Mouse (Mus musculus): ENCODE results near the gene H3f3a.

The H3f3a gene

GRCm38 (mm10) chr1:180808831-180809230, 4.9 kb downstream of the H3f3a start:
- POLR2A ChIA-PET: interaction anchor here (0.6 to 12.0 kb wide), 36 partner anchors 7 to 1401 kb away, joined by 3 to 254 read pairs (median 5); partner anchors contain the start of genes Sde2 (in 3 of the 4) and Parp1 (in 1 of the 4)
- CTCF ChIA-PET: interaction anchor here in 3 of 4 experiments (0.6 to 1.6 kb wide), 11 partner anchors 15 to 731 kb away, joined by 3 to 8 read pairs (median 3); no protein-coding TSS in a partner anchor

DNA sequence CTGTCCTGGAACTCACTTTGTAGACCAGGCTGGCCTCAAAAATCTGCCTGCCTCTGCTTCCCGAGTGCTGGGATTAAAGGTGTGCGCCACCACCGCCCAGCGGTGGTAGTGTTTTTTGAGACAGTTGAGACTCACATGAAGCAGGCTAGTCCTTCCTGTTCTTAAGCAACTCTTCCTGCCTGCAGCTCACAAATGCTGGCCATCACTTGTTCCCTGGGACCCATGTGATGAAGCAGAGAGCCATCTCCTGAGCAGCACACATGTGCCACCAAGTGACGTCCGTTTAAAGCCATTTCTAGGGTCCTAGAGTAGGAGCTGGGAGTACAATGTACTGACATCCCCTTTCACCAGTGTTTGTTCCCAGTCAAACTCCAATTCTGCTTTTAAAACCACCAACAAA, 9.9 kb downstream of the H3f3a start:
- CTCF ChIA-PET: interaction anchor here in 2 of 4 experiments (0.9 to 1.2 kb wide), 4 partner anchors 10 to 60 kb away, joined by 3 to 4 read pairs (median 4); no protein-coding TSS in a partner anchor

GRCm38 (mm10) chr1:180801466-180801994, 12.2 kb downstream of the H3f3a start:
- ChIA-PET CTCF (interaction anchor here in 3 of 4 experiments (0.5 to 2.3 kb wide), 7 partner anchors 9 to 1534 kb away, joined by 3 to 6 read pairs (median 4); no protein-coding TSS in a partner anchor), POLR2A (interaction anchor here (0.6 to 7.5 kb wide), 35 partner anchors 8 to 233 kb away, joined by 3 to 96 read pairs (median 4); partner anchors contain the start of genes H3f3a (in 3 of the 4), Sde2 (in 3 of the 4) and Parp1 (in 1 of the 4))

More for the DNA sequence above, 9.9 kb downstream of the H3f3a start:
- POLR2A ChIA-PET: interaction anchor here (0.6 to 9.6 kb wide), 20 partner anchors 8 to 1097 kb away, joined by 3 to 117 read pairs (median 7); partner anchors contain the start of genes H3f3a (in 3 of the 4), Sde2 (in 2 of the 4) and Acbd3 (in 1 of the 4)

DNA sequence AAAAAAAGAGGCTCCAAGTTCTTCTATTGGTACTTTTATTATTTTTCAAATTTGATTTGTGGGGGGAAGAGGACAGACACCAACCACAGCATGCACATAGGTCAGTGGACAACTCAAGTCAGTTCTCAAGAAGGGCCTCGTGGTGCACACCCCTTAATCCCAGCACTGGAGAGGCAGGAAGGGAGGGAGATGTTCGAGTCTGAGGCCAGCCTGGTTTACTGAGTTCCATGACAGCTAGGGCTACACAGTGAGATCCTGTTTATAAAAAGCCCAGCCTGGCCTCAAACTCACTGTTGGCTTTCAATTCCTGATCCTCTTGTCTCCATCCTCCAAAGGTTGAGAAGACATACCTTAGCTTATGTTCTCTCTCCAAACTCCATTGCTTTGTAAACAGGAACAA, 12.9 kb downstream of the H3f3a start:
- POLR2A ChIA-PET: interaction anchor here (0.6 to 7.5 kb wide), 26 partner anchors 7 to 110 kb away, joined by 3 to 96 read pairs (median 7); partner anchors contain the start of genes H3f3a (in 3 of the 4) and Sde2 (in 3 of the 4)
- CTCF ChIA-PET: interaction anchor here in 2 of 4 experiments (0.6 to 2.3 kb wide), 5 partner anchors 10 to 960 kb away, joined by 3 to 6 read pairs (median 4); no protein-coding TSS in a partner anchor

DNA sequence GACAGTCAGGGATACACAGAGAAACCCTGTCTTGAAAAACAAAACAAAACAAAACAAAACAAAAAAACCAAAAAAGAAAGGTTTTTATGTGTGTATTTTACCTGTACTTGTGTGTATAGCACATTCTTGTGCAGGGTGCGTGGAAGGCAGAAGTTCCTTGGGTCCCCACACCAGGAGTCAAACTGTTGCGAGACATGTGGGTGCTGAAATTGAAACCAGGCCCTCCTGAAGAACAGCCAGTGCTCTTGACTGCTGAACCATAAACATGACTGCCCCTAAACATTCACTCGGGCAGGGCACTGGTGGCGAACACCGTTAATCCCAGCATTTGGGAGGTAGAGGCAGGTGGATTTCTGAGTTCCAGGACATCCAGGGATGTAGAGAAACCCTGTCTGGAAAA, 13.7 kb downstream of the H3f3a start:
- ChIA-PET POLR2A (interaction anchor here in 3 of 4 experiments (0.6 to 7.5 kb wide), 10 partner anchors 11 to 231 kb away, joined by 3 to 96 read pairs (median 9); partner anchors contain the start of genes H3f3a (in 2 of the 3), Sde2 (in 2 of the 3) and Parp1 (in 1 of the 3)), CTCF (interaction anchor here (0.6 to 2.3 kb wide), 5 partner anchors 9 to 961 kb away, joined by 3 to 13 read pairs (median 6); no protein-coding TSS in a partner anchor)

- ChIA-PET CTCF (interaction anchor here in 3 of 4 experiments (0.6 to 0.7 kb wide), 4 partner anchors 10 to 77 kb away, joined by 3 to 13 read pairs (median 7); no protein-coding TSS in a partner anchor), POLR2A (interaction anchor here in 3 of 4 experiments (0.6 to 7.5 kb wide), 9 partner anchors 7 to 1009 kb away, joined by 3 to 96 read pairs (median 5); partner anchors contain the start of genes H3f3a (in 2 of the 3), Parp1 (in 1 of the 3) and Sde2 (in 1 of the 3))
These were observed 14.5 kb downstream of the H3f3a start for GRCm38 (mm10) chr1:180799253-180799652.

GRCm38 (mm10) chr1:180798660-180799059, 15.1 kb downstream of the H3f3a start:
- ChIA-PET CTCF (interaction anchor here in 2 of 4 experiments (0.7 kb wide), 2 partner anchors 78 to 166 kb away, joined by 7 to 9 read pairs; no protein-coding TSS in a partner anchor), POLR2A (interaction anchor here in 2 of 4 experiments (0.6 to 7.5 kb wide), 8 partner anchors 8 to 1010 kb away, joined by 3 to 96 read pairs (median 6); partner anchors contain the start of genes H3f3a (in 2 of the 2) and Sde2 (in 1 of the 2))

DNA sequence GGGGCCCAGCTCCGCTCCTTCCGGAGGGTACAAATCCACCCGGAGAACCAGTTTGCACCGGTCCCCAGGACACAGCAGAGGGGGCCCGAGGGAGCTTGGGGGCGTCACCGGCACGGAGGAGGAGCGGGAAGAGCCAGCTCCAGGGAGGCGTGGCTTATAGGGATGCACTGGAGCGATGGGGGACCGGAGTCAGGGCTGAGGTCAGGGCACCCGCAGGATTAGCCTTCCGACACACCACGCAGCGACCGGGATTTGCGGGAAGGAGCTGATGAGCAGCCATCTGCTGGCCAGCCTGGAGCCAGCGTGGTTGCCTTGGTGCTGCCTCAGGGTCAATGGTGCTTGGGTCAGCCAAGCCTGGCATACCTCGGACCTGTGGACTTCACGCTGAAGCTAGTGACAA, 19.6 kb downstream of the H3f3a start:
- ChIA-PET POLR2A (interaction anchor here (0.5 to 4.8 kb wide), 74 partner anchors 7 to 514 kb away, joined by 3 to 117 read pairs (median 4); partner anchors contain the start of genes H3f3a (in 3 of the 4), Sde2 (in 3 of the 4), Lin9 (in 2 of the 4) and Acbd3 (in 1 of the 4)), CTCF (interaction anchor here (0.5 to 2.4 kb wide), 31 partner anchors 10 to 797 kb away, joined by 3 to 27 read pairs (median 6); no protein-coding TSS in a partner anchor)

DNA sequence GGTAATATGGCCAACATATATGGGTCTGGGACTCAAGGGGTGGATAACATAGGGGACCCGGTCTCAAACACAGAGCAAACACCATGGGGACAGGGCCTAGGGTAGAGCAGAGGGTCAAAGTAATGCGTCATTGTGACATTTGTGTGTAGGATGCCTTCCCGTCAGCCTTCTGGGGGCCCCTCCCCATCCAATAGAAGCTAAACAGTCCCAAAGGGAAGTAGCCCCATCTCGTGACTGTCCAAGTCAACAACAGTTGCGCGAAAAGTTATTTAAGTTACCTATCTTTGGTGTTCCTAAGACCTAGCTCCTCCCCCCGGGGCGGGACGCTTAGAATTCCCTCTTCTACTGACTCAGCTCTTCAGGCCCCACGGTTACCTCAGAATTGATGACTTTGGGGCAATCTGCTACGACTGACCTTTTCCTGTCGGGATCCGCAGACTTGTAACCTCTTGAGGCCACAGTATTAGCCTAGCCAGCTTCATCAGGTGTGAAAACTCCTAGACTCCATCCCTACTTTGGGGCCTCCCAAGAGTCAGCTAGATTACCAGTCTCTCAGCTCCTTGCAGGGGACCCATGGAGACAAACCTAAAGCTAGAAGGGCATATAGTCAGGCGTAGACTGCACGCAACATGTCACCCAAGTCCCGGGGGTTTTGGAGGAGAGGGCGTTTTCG, 20.2 kb downstream of the H3f3a start:
- POLR2A ChIA-PET: interaction anchor here (0.7 to 4.8 kb wide), 80 partner anchors 8 to 514 kb away, joined by 3 to 117 read pairs (median 4); partner anchors contain the start of genes H3f3a (in 3 of the 4), Lin9 (in 3 of the 4), Sde2 (in 3 of the 4) and Acbd3 (in 1 of the 4)
- CTCF ChIA-PET: interaction anchor here (0.5 to 2.4 kb wide), 33 partner anchors 11 to 797 kb away, joined by 3 to 27 read pairs (median 6); no protein-coding TSS in a partner anchor

GRCm38 (mm10) chr1:180792814-180793213, 20.9 kb downstream of the H3f3a start:
- CTCF ChIA-PET: interaction anchor here (0.6 to 2.4 kb wide), 10 partner anchors 13 to 169 kb away, joined by 3 to 16 read pairs (median 9); no protein-coding TSS in a partner anchor

GRCm38 (mm10) chr1:180791821-180792480, 21.8 kb downstream of the H3f3a start:
- CTCF ChIA-PET: no interaction called here

More at GRCm38 (mm10) chr1:180792814-180793213, 20.9 kb downstream of the H3f3a start:
- POLR2A ChIA-PET: interaction anchor here (1.1 to 4.8 kb wide), 20 partner anchors 9 to 152 kb away, joined by 3 to 117 read pairs (median 11); partner anchors contain the start of genes H3f3a (in 2 of the 4), Sde2 (in 2 of the 4), Lefty1 (in 1 of the 4) and Lin9 (in 1 of the 4)

DNA sequence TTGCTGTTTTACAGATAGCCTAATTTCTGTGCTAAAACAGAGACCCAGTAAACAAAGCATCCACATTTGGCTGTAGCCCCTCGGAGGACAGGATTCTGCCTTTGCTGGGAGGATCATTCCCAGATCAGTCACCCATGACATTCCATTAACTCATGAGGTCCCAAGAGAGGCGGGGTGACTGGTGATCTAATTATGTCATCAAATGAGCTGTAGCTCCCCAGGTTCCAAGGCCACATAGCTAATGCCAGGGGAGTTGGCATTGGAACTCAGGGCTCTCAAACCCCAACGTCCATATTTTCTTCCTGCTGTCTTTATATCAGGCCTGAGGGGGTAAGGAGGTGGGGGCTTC, 30.2 kb downstream of the H3f3a start:
- POLR2A ChIA-PET: interaction anchor here in 3 of 4 experiments (0.6 to 1.8 kb wide), 10 partner anchors 9 to 142 kb away, joined by 3 to 7 read pairs (median 3); partner anchors contain the start of genes H3f3a (in 1 of the 3) and Lin9 (in 1 of the 3)
- CTCF ChIA-PET: interaction anchor here in 3 of 4 experiments (0.5 to 1.6 kb wide), 4 partner anchors 9 to 1047 kb away, joined by 3 to 4 read pairs (median 4); no protein-coding TSS in a partner anchor

More at GRCm38 (mm10) chr1:180791821-180792480, 21.8 kb downstream of the H3f3a start:
- POLR2A ChIA-PET: interaction anchor here (0.5 to 4.8 kb wide), 13 partner anchors 10 to 1303 kb away, joined by 3 to 117 read pairs (median 5); partner anchors contain the start of genes H3f3a (in 1 of the 4) and Sde2 (in 1 of the 4)

- ChIA-PET POLR2A (interaction anchor here in 2 of 4 experiments (0.6 to 1.8 kb wide), 10 partner anchors 9 to 1011 kb away, joined by 3 to 7 read pairs (median 4); partner anchors contain the start of genes H3f3a (in 1 of the 2) and Lin9 (in 1 of the 2)), CTCF (interaction anchor here in 2 of 4 experiments (0.5 to 1.6 kb wide), 4 partner anchors 8 to 1046 kb away, joined by 3 to 4 read pairs (median 4); no protein-coding TSS in a partner anchor)
These were observed 30.7 kb downstream of the H3f3a start for GRCm38 (mm10) chr1:180782906-180783579.

DNA sequence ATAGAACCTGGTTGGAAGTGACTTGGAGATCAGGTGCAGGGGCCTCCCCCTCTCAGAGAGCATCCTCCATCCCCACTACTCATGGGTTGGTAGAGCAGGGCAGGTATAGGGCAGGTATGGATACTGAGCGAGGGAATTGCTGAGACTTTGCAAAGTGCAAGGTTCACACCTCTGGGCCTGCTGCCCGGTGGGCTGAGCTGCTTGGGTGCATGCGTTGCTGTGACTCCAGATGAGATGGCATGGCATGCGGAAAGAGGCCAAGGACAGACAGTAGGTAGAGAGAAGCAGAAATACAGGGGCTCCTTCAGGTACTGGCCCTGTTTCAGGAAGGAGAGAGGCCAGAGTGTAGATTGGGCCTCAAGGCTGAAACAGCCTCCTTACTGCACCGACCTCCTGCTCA, 32.5 kb downstream of the H3f3a start:
- POLR2A ChIA-PET: interaction anchor here in 2 of 4 experiments (1.2 kb wide), 3 partner anchors 12 to 14 kb away, joined by 3 to 6 read pairs (median 6); no protein-coding TSS in a partner anchor
- CTCF ChIA-PET: interaction anchor here in 1 of 4 experiments (1.4 kb wide), 1 partner anchor 17 kb away, joined by 3 read pairs; no protein-coding TSS in a partner anchor

GRCm38 (mm10) chr1:180780291-180780690, 33.5 kb downstream of the H3f3a start:
- ChIA-PET POLR2A (interaction anchor here in 3 of 4 experiments (1.0 to 7.7 kb wide), 7 partner anchors 13 to 68 kb away, joined by 3 to 99 read pairs (median 4); partner anchors contain the start of gene H3f3a (in 1 of the 3)), CTCF (interaction anchor here in 1 of 4 experiments (0.9 kb wide), 1 partner anchor 13 kb away, joined by 3 read pairs; no protein-coding TSS in a partner anchor)

- ChIA-PET CTCF (interaction anchor here in 3 of 4 experiments (0.7 to 3.3 kb wide), 6 partner anchors 11 to 36 kb away, joined by 3 to 28 read pairs (median 13); no protein-coding TSS in a partner anchor), POLR2A (interaction anchor here (0.6 to 7.7 kb wide), 34 partner anchors 9 to 1744 kb away, joined by 3 to 100 read pairs (median 5); partner anchors contain the start of genes Lin9 (in 2 of the 4), Sde2 (in 2 of the 4) and H3f3a (in 1 of the 4))
These were observed 34.8 kb downstream of the H3f3a start for GRCm38 (mm10) chr1:180778941-180779340.

Data from embryonic stem cell, embryonic (primary cell).